Mouse (Mus musculus) cortical plate, adult 2 months (tissue): Measurements from ENCODE around the gene Fibp. TPM values are rescaled to one million over a fixed set of nuclear protein-coding genes. Genes with fewer than 3 reads are reported as not detected.
A peak's percentile ranks its signal among the peaks of the same experiment; 100 is the strongest.

Experiments
- H3K27ac ChIP-seq: fragments of 200-500 bp; 2 replicates; pipeline ENCODE4 v1.5.1; 2012; ENCODE audit warnings: low read length, control low read depth, inconsistent platforms; ENCODE audit not compliant: insufficient read depth
- H3K4me1 ChIP-seq: fragments of 200-500 bp; 2 replicates; pipeline ENCODE4 v1.6.1; 2011; ENCODE audit warnings: low read length; ENCODE audit not compliant: control insufficient read depth, insufficient read depth
- H3K4me3 ChIP-seq: fragments of 200-500 bp; 2 replicates; pipeline ENCODE4 v1.5.1; 2011; ENCODE audit warnings: mild to moderate bottlenecking, low read length, control low read depth; ENCODE audit not compliant: insufficient read depth
- CTCF ChIP-seq: fragments of 200-500 bp; IDR thresholded peaks from 2 replicates; pipeline ENCODE4 v1.5.1; 2011; ENCODE audit warnings: mild to moderate bottlenecking, control low read depth, low read length; ENCODE audit not compliant: insufficient read depth; ENCODE audit errors: extremely low read depth
- POLR2A ChIP-seq: fragments of 200-500 bp; IDR thresholded peaks from 2 replicates; pipeline ENCODE4 v1.6.1; 2011; ENCODE audit warnings: mild to moderate bottlenecking, low read length, control low read depth; ENCODE audit not compliant: insufficient read depth; ENCODE audit errors: extremely low read depth
- polyA plus RNA-seq: library from polyadenylated mRNA; depleted of rRNA; stranded (reverse); fragments of >200 nt; gene quantifications from 2 replicates; pipeline ENCODE4 v1.2.3, GENCODE M21; 2012

Gene Fibp
- polyA plus RNA-seq, 1 experiment = 131 TPM

GRCm38 (mm10) chr19:5429806-5430205 lies 30.6 kb upstream of the Fibp start:
- peaks cover 3% of the 10 kb centered on the region; the same call in 1 of the 2 replicates for H3K4me1 ChIP-seq
- H3K27ac ChIP-seq = no peak overlapping the region
- TF ChIP-seq POLR2A = no peak
- TF ChIP-seq CTCF = no peak
- H3K4me3 ChIP-seq = no peak overlapping the region

- no peak overlapping the region for H3K4me3 ChIP-seq
- H3K4me1 ChIP-seq = peaks cover 3% of the 10 kb centered on the region; the same call in 1 of the 2 replicates
- no peak overlapping the region for H3K27ac ChIP-seq
- TF ChIP-seq POLR2A = no peak
- TF ChIP-seq CTCF = no peak
Measured at GRCm38 (mm10) chr19:5430408-5430807, 30.0 kb upstream of the Fibp start.

GRCm38 (mm10) chr19:5431911-5432464 lies 28.4 kb upstream of the Fibp start:
- H3K4me3 ChIP-seq = no peak overlapping the region
- H3K4me1 ChIP-seq = no peaks in the 10 kb centered on the region
- H3K27ac ChIP-seq = no peak overlapping the region
- TF ChIP-seq POLR2A = no peak
- TF ChIP-seq CTCF = no peak

GRCm38 (mm10) chr19:5432992-5433852 lies 27.2 kb upstream of the Fibp start:
- H3K4me1 ChIP-seq = no peaks in the 10 kb centered on the region
- TF ChIP-seq POLR2A (no peak), CTCF (peak; percentile 13; the same call in 1 of the 2 replicates)
- peak overlapping the region; percentile 17; the same call in 1 of the 2 replicates for H3K4me3 ChIP-seq
- no peak overlapping the region for H3K27ac ChIP-seq

GRCm38 (mm10) chr19:5433951-5434350 lies 26.5 kb upstream of the Fibp start:
- Histone ChIP-seq H3K4me3 (no peak overlapping the region), H3K4me1 (no peaks in the 10 kb centered on the region), H3K27ac (no peak overlapping the region)
- no peak for TF ChIP-seq CTCF
- TF ChIP-seq POLR2A = no peak

GRCm38 (mm10) chr19:5444371-5444908 lies 16.0 kb upstream of the Fibp start:
- Histone ChIP-seq H3K4me3 (no peak overlapping the region), H3K27ac (no peak overlapping the region), H3K4me1 (no peaks in the 10 kb centered on the region; the same call in 1 of the 2 replicates)
- TF ChIP-seq CTCF (no peak), POLR2A (no peak)

GRCm38 (mm10) chr19:5444954-5445353 lies 15.5 kb upstream of the Fibp start:
- H3K4me3 ChIP-seq = no peak overlapping the region
- H3K27ac ChIP-seq = no peak overlapping the region
- no peaks in the 10 kb centered on the region; the same call in 1 of the 2 replicates for H3K4me1 ChIP-seq
- TF ChIP-seq CTCF (no peak), POLR2A (no peak)

GRCm38 (mm10) chr19:5445747-5446146 lies 14.7 kb upstream of the Fibp start:
- Histone ChIP-seq H3K4me3 (no peak overlapping the region), H3K4me1 (no peaks in the 10 kb centered on the region; the same call in 1 of the 2 replicates), H3K27ac (no peak overlapping the region)
- no peak for TF ChIP-seq CTCF
- TF ChIP-seq POLR2A = no peak

GRCm38 (mm10) chr19:5447515-5448353 lies 12.7 kb upstream of the Fibp start, which contains the start of gene Fosl1:
Fosl1 (plus strand) TSS chr19:5447547.
- Histone ChIP-seq H3K4me3 (peak within 1 kb of the TSS; percentile 61), H3K27ac (no peak within 1 kb of the TSS), H3K4me1 (no peaks in the 10 kb centered on the region; the same call in 1 of the 2 replicates)
- TF ChIP-seq POLR2A = no peak
- no peak for TF ChIP-seq CTCF
